Mouse (Mus musculus) MEL (cell line): ENCODE data around the gene Ntn5. TPM values are rescaled to one million over a fixed set of nuclear protein-coding genes. Genes with fewer than 3 reads are reported as not detected.

Experiments used
- DNase-seq: peaks from one replicate; pipeline ENCODE4 v3.0.0; 2011; ENCODE audit warnings: low read depth, low spot score
- H3K27ac ChIP-seq: 2 replicates; pipeline ENCODE4 v1.5.1; 2012; ENCODE audit warnings: low read depth, mild to moderate bottlenecking, control low read depth, low read length, moderate library complexity; ENCODE audit not compliant: control insufficient read depth
- H3K27me3 ChIP-seq, 2 experiments: fragments of 150-350 bp in 1 of 2; sonication (generic) in 1 of 2; 2 replicates each; pipeline ENCODE4 v1.6.1; 2012; ENCODE audit warnings: low read length in 2 of 2, mild to moderate bottlenecking in 2 of 2, improper control_type of control experiment in 1 of 2, moderate library complexity in 1 of 2; ENCODE audit not compliant: insufficient read depth in 2 of 2, control insufficient read depth in 1 of 2
- H3K36me3 ChIP-seq, 2 experiments: 2 replicates each; pipeline ENCODE4 v1.6.1; 2012 to 2014; ENCODE audit warnings: low read length in 2 of 2, improper control_type of control experiment in 1 of 2, inconsistent platforms in 1 of 2, mild to moderate bottlenecking in 1 of 2; ENCODE audit not compliant: insufficient read depth in 2 of 2, control insufficient read depth in 1 of 2
- H3K4me1 ChIP-seq, 2 experiments: fragments of 150-350 bp in 1 of 2; sonication (generic) in 1 of 2; 2 replicates each; pipeline ENCODE4 v1.6.1; 2012; ENCODE audit warnings: low read length in 2 of 2, improper control_type of control experiment in 1 of 2, mild to moderate bottlenecking in 1 of 2; ENCODE audit not compliant: insufficient read depth in 2 of 2, control insufficient read depth in 1 of 2
- H3K4me3 ChIP-seq, 2 experiments: fragments of 150-350 bp in 1 of 2; sonication (generic) in 1 of 2; 2 replicates each; pipeline ENCODE4 v1.5.1; 2012; ENCODE audit warnings: low read depth in 2 of 2, low read length in 2 of 2, mild to moderate bottlenecking in 2 of 2, moderate library complexity in 2 of 2, control low read depth in 1 of 2, improper control_type of control experiment in 1 of 2; ENCODE audit not compliant: control insufficient read depth in 1 of 2, insufficient read depth in 1 of 2
- H3K79me2 ChIP-seq: 2 replicates; pipeline ENCODE4 v1.6.1; 2012; ENCODE audit warnings: mild to moderate bottlenecking, low read length, moderate library complexity; ENCODE audit not compliant: control insufficient read depth, poor library complexity, insufficient read depth
- H3K9ac ChIP-seq: 2 replicates; pipeline ENCODE4 v1.6.1; 2012; ENCODE audit warnings: low read depth, mild to moderate bottlenecking, control low read depth, low read length, moderate library complexity; ENCODE audit not compliant: control insufficient read depth, poor library complexity, severe bottlenecking
- H3K9me3 ChIP-seq: fragments of 150-350 bp; sonication (generic); replicated peaks from 2 replicates; pipeline ENCODE4 v1.6.1; 2012; ENCODE audit warnings: mild to moderate bottlenecking, low read length, improper control_type of control experiment, moderate library complexity; ENCODE audit not compliant: insufficient read depth
- BHLHE40 ChIP-seq: IDR thresholded peaks from 2 replicates; pipeline ENCODE4 v1.6.1; 2012; ENCODE audit warnings: low read depth, mild to moderate bottlenecking, inconsistent platforms, low read length, improper control_type of control experiment, borderline replicate concordance
- CHD1 ChIP-seq: IDR thresholded peaks from 2 replicates; pipeline ENCODE4 v1.6.1; 2012; ENCODE audit warnings: low read depth, mild to moderate bottlenecking, inconsistent platforms, low read length, improper control_type of control experiment
- CHD2 ChIP-seq: IDR thresholded peaks from 2 replicates; pipeline ENCODE4 v1.6.1; 2011; ENCODE audit warnings: low read length, improper control_type of control experiment
- E2F4 ChIP-seq: IDR thresholded peaks from 2 replicates; pipeline ENCODE4 v1.6.1; 2011; ENCODE audit warnings: low read depth, low read length, improper control_type of control experiment, borderline replicate concordance
- ELF1 ChIP-seq: IDR thresholded peaks from 2 replicates; pipeline ENCODE4 v1.6.1; 2014; ENCODE audit warnings: low read depth, mild to moderate bottlenecking, inconsistent platforms, low read length, improper control_type of control experiment, moderate library complexity
- GABPA ChIP-seq: IDR thresholded peaks from 2 replicates; pipeline ENCODE4 v1.6.1; 2012; ENCODE audit warnings: low read depth, mild to moderate bottlenecking, inconsistent platforms, low read length, improper control_type of control experiment, moderate library complexity
- GATA1 ChIP-seq: IDR thresholded peaks from 2 replicates; pipeline ENCODE4 v1.6.1; 2011; ENCODE audit warnings: low read depth, low read length, improper control_type of control experiment
- JUND ChIP-seq: IDR thresholded peaks from 2 replicates; pipeline ENCODE4 v1.6.1; 2011; ENCODE audit warnings: low read depth, mild to moderate bottlenecking, improper control_type of control experiment, low read length
- KAT2A ChIP-seq: conservative IDR thresholded peaks from 2 replicates; pipeline ENCODE4 v1.6.1; 2012; ENCODE audit warnings: low read depth, low read length, improper control_type of control experiment, inconsistent platforms
- MAX ChIP-seq: IDR thresholded peaks from 2 replicates; pipeline ENCODE4 v1.6.1; 2011; ENCODE audit warnings: low read length, improper control_type of control experiment
- MAZ ChIP-seq: IDR thresholded peaks from 2 replicates; pipeline ENCODE4 v1.6.1; 2012; ENCODE audit warnings: low read depth, mild to moderate bottlenecking, inconsistent platforms, low read length, improper control_type of control experiment
- MYB ChIP-seq: IDR thresholded peaks from 2 replicates; pipeline ENCODE4 v1.6.1; 2011; ENCODE audit warnings: mild to moderate bottlenecking, low read depth, low read length, improper control_type of control experiment
- NRF1 ChIP-seq: IDR thresholded peaks from 2 replicates; pipeline ENCODE4 v1.6.1; 2014; ENCODE audit warnings: low read depth, mild to moderate bottlenecking, inconsistent platforms, low read length, improper control_type of control experiment, moderate library complexity; ENCODE audit not compliant: poor library complexity, insufficient read depth, severe bottlenecking
- POLR2A ChIP-seq, 2 experiments: IDR thresholded peaks; 2 replicates each; pipeline ENCODE4 v1.6.1; 2011 to 2012; ENCODE audit warnings: low read length in 2 of 2, mild to moderate bottlenecking in 2 of 2, control low read depth in 1 of 2, improper control_type of control experiment in 1 of 2, low read depth in 1 of 2, moderate library complexity in 1 of 2; ENCODE audit not compliant: control insufficient read depth in 1 of 2, insufficient read depth in 1 of 2, poor library complexity in 1 of 2
- POLR2AphosphoS2 ChIP-seq: IDR thresholded peaks from 2 replicates; pipeline ENCODE4 v1.6.1; 2011; ENCODE audit warnings: low read length, improper control_type of control experiment
- POLR2AphosphoS5 ChIP-seq: IDR thresholded peaks from 2 replicates; pipeline ENCODE4 v1.6.1; 2012; ENCODE audit warnings: low read depth, borderline replicate concordance, mild to moderate bottlenecking, inconsistent platforms, low read length, moderate library complexity, mixed read lengths
- RCOR1 ChIP-seq: IDR thresholded peaks from 2 replicates; pipeline ENCODE4 v1.6.1; 2012; ENCODE audit warnings: low read depth, mild to moderate bottlenecking, inconsistent platforms, low read length, improper control_type of control experiment
- SMC3 ChIP-seq: IDR thresholded peaks from 2 replicates; pipeline ENCODE4 v1.6.1; 2011; ENCODE audit warnings: low read depth, low read length, improper control_type of control experiment
- TAL1 ChIP-seq: IDR thresholded peaks from 2 replicates; pipeline ENCODE4 v1.6.1; 2012; ENCODE audit warnings: mild to moderate bottlenecking, inconsistent platforms, low read length, moderate library complexity, mixed read lengths
- TBP ChIP-seq: IDR thresholded peaks from 2 replicates; pipeline ENCODE4 v1.8.0; 2011; ENCODE audit warnings: low read depth, low read length, improper control_type of control experiment
- ZC3H11A ChIP-seq: IDR thresholded peaks from 2 replicates; pipeline ENCODE4 v1.6.1; 2012; ENCODE audit warnings: low read depth, mild to moderate bottlenecking, inconsistent platforms, low read length, improper control_type of control experiment
- ZNF384 ChIP-seq: IDR thresholded peaks from 2 replicates; pipeline ENCODE4 v1.6.1; 2012; ENCODE audit warnings: low read depth, mild to moderate bottlenecking, inconsistent platforms, low read length, improper control_type of control experiment
- polyA plus RNA-seq, 2 experiments: library from polyadenylated mRNA; stranded (reverse) in 1 of 2; unstranded in 1 of 2; fragments of >175 nt in 1 of 2; fragments of >200 nt in 1 of 2; gene quantifications; 2 replicates each; pipeline versions ENCODE4 v1.2.1 to v1.2.4; 2012; ENCODE audit warnings: low replicate concordance in 2 of 2, low read depth in 1 of 2; ENCODE audit not compliant: insufficient read length in 2 of 2, insufficient read depth in 1 of 2, missing spikeins in 1 of 2
- total RNA-seq: library from RNA; depleted of rRNA; stranded (reverse); fragments of 300-350 nt; gene quantifications from 2 replicates; pipeline ENCODE4 v1.2.3, GENCODE M21; 2012

Gene Ntn5
- total and polyA plus RNA-seq, 3 experiments = 0.13 TPM; not detected in 2

GRCm38 (mm10) chr7:45715090-45715708 lies 31.4 kb downstream of the Ntn5 start, which contains the start of gene Rpl18 (continued):
- TF ChIP-seq ELF1 (peak; percentile 52; the same call in 1 of the 2 replicates), MAZ (peak; percentile 94; the same call in 1 of the 2 replicates), MYB (no peak), BHLHE40 (no peak), KAT2A (peak; percentile 67), E2F4 (no peak), ZNF384 (no peak), GABPA (0 out of 2 replicates have a peak, but pooled peaks have one; percentile 30), SMC3 (no peak), JUND (no peak), CHD1 (no peak), NRF1 (peak; percentile 52; the same call in 1 of the 2 replicates), GATA1 (no peak), TAL1 (no peak), POLR2AphosphoS5 (no peak), POLR2AphosphoS2 (peak; percentile 90), CHD2 (peak; percentile 50; the same call in 1 of the 2 replicates), POLR2A (IDR thresholded peaks at IDR 0.05; ENCODE audit: control insufficient read depth in 1 of 2, insufficient read depth in 1 of 2, low read depth in 1 of 2, low read length in 2 of 2, poor library complexity in 1 of 2) (peak; percentile 58 to 68; a peak in 2 of 4 replicates), MAX (peak; percentile 42; the same call in 1 of the 2 replicates), ZC3H11A (no peak), RCOR1 (no peak), TBP (peak; percentile 62)

- DNase-seq = peak; percentile 56
- peaks cover 2% of the 10 kb centered on the region in 2 experiments; a peak in 3 of 4 replicates for H3K36me3 ChIP-seq
- peak overlapping the region; percentile 69 to 71 for H3K4me3 ChIP-seq
- peak overlapping the region; percentile 99 for H3K9ac ChIP-seq
- no peaks in the 10 kb centered on the region for H3K27me3 ChIP-seq
- no peaks in the 10 kb centered on the region for H3K9me3 ChIP-seq
- no peak for TF ChIP-seq ELF1
- 0 out of 2 replicates have a peak, but pooled peaks have one; percentile 19 for TF ChIP-seq MAX
- H3K27ac ChIP-seq = peak overlapping the region; percentile 96
- H3K79me2 ChIP-seq = peaks cover 48% of the 10 kb centered on the region
- peaks cover 0 to 5% of the 10 kb centered on the region in 2 experiments; a peak in 1 of 4 replicates for H3K4me1 ChIP-seq
Measured at GRCm38 (mm10) chr7:45715741-45716459, 32.1 kb downstream of the Ntn5 start.
